Mouse (Mus musculus): ENCODE results near the gene Nudt14. TPM values are rescaled to one million over a fixed set of nuclear protein-coding genes. Genes with fewer than 3 reads are reported as not detected.
A peak's percentile ranks its signal among the peaks of the same experiment; 100 is the strongest.

The Nudt14 gene
- 10 to 100 TPM in 1 of 2 experiments, 1 to 10 TPM in 1; 5.6 to 10.6 TPM for total RNA-seq (2021)

- DNase-seq = peak; percentile 77 to 87
- intact Hi-C loops (cut with DNase I) = no loop called here
These were observed at the start of gene Nudt14 for GRCm38 (mm10) chr12:112941776-112942713. Gene Nudt14 (minus strand): TSS chr12:112942124.

GRCm38 (mm10) chr12:112991444-112991843, 49.5 kb upstream of the Nudt14 start:
- no peak for DNase-seq
- intact Hi-C loops (cut with DNase I) = no loop called here

GRCm38 (mm10) chr12:112990706-112991405, 48.9 kb upstream of the Nudt14 start:
- intact Hi-C loops (cut with DNase I) = no loop called here
- no peak for DNase-seq

- DNase-seq = peak in 1 of 2 experiments; percentile 61
These were observed 46.0 kb upstream of the Nudt14 start for GRCm38 (mm10) chr12:112987877-112988276.

GRCm38 (mm10) chr12:112985346-112985745, 43.4 kb upstream of the Nudt14 start:
- intact Hi-C loops (cut with DNase I) = no loop called here
- no peak for DNase-seq

More at GRCm38 (mm10) chr12:112987877-112988276, 46.0 kb upstream of the Nudt14 start:
- intact Hi-C loops (cut with DNase I) = no loop called here

- intact Hi-C loops (cut with DNase I) = no loop called here
- DNase-seq = no peak
These were observed 40.1 kb upstream of the Nudt14 start for GRCm38 (mm10) chr12:112982031-112982430.

- intact Hi-C loops (cut with DNase I) = loop anchor here (2.0 kb wide), 1 partner anchor 22 kb away; no protein-coding TSS in a partner anchor
- DNase-seq = no peak
These were observed 35.2 kb upstream of the Nudt14 start for GRCm38 (mm10) chr12:112977156-112977555.

- DNase-seq = peak; percentile 83 to 84
- intact Hi-C loops (cut with DNase I) = loop anchor here (2.0 kb wide), 1 partner anchor 22 kb away; no protein-coding TSS in a partner anchor
These were observed 34.6 kb upstream of the Nudt14 start, which contains the start of gene Btbd6 for GRCm38 (mm10) chr12:112976371-112977073. Gene Btbd6 (plus strand): TSS chr12:112976482.

GRCm38 (mm10) chr12:112974736-112975135, 32.8 kb upstream of the Nudt14 start:
- intact Hi-C loops (cut with DNase I) = no loop called here
- no peak for DNase-seq

- DNase-seq = no peak
- intact Hi-C loops (cut with DNase I) = no loop called here
These were observed 27.7 kb upstream of the Nudt14 start for GRCm38 (mm10) chr12:112969616-112970015.

- intact Hi-C loops (cut with DNase I) = no loop called here
- no peak for DNase-seq
These were observed 27.0 kb upstream of the Nudt14 start for GRCm38 (mm10) chr12:112968943-112969342.

GRCm38 (mm10) chr12:112965783-112966182, 23.9 kb upstream of the Nudt14 start:
- intact Hi-C loops (cut with DNase I) = no loop called here
- DNase-seq = no peak

GRCm38 (mm10) chr12:112961872-112962271, 19.9 kb upstream of the Nudt14 start:
- intact Hi-C loops (cut with DNase I) = no loop called here
- no peak for DNase-seq

- peak; percentile 46 to 58 for DNase-seq
- intact Hi-C loops (cut with DNase I) = no loop called here
These were observed 19.5 kb upstream of the Nudt14 start for GRCm38 (mm10) chr12:112961428-112961827.

GRCm38 (mm10) chr12:112959421-112959820, 17.5 kb upstream of the Nudt14 start:
- DNase-seq = no peak
- intact Hi-C loops (cut with DNase I) = loop anchor here (5.0 kb wide), 1 partner anchor 143 kb away; no protein-coding TSS in a partner anchor

GRCm38 (mm10) chr12:112958303-112958702, 16.4 kb upstream of the Nudt14 start:
- intact Hi-C loops (cut with DNase I) = loop anchor here (5.0 kb wide), 1 partner anchor 144 kb away; no protein-coding TSS in a partner anchor

GRCm38 (mm10) chr12:112955800-112956199, 13.9 kb upstream of the Nudt14 start:
- DNase-seq = peak; percentile 81 to 85
- intact Hi-C loops (cut with DNase I) = loop anchor here (1.0 to 5.0 kb wide), 3 partner anchors 89 to 147 kb away; partner anchors contain the start of gene Tex22

More at GRCm38 (mm10) chr12:112958303-112958702, 16.4 kb upstream of the Nudt14 start:
- DNase-seq = peak; percentile 46 to 62

- no peak for DNase-seq
- intact Hi-C loops (cut with DNase I) = loop anchor here (5.0 kb wide), 1 partner anchor 199 kb away; no protein-coding TSS in a partner anchor
These were observed 11.1 kb upstream of the Nudt14 start for GRCm38 (mm10) chr12:112952926-112953565.

GRCm38 (mm10) chr12:112952433-112952832, 10.5 kb upstream of the Nudt14 start:
- intact Hi-C loops (cut with DNase I) = loop anchor here (5.0 kb wide), 1 partner anchor 200 kb away; no protein-coding TSS in a partner anchor
- peak; percentile 57 to 68 for DNase-seq

Measured in heart, postnatal 36 days (tissue).